In genomic region chr2:153493393-153493731, GRCm38 (mm10) we compare ENCODE assay signal across 10 mouse cellular contexts. TPM values are rescaled to one million over a fixed set of nuclear protein-coding genes. Genes with fewer than 3 reads are reported as not detected.
DNase-seq lines count a peak whose midpoint lies in the region; ATAC-seq lines count a peak whose summit lies in the region.
"Had no signal": no experiment of that assay in that cellular context is flagged by ENCODE, and none has a peak within 500 bp of the region (broad histone marks: within the 10 kb centered on the region; RNA-seq: fewer than 3 reads in every experiment).

No protein-coding gene starts in this region.

- no peaks in the 10 kb centered on the region for H3K9me3 ChIP-seq in lung, embryonic 15.5 days
- H3K9me3 ChIP-seq in embryonic facial prominence, embryonic 15.5 days (replicated peaks): no peaks in the 10 kb centered on the region
- no peaks in the 10 kb centered on the region for H3K9me3 ChIP-seq in limb, embryonic 12.5 days

- peak overlapping the region; percentile 98 for H3K4me2 ChIP-seq in lung, embryonic 15.5 days
- H3K4me2 ChIP-seq in embryonic facial prominence, embryonic 15.5 days (replicated peaks): peak overlapping the region; percentile 97
- H3K4me2 ChIP-seq in limb, embryonic 12.5 days: peak overlapping the region; percentile 100

- peaks cover 15% of the 10 kb centered on the region for H3K27me3 ChIP-seq in lung, embryonic 15.5 days
- peaks cover 11% of the 10 kb centered on the region for H3K27me3 ChIP-seq in embryonic facial prominence, embryonic 15.5 days
- H3K27me3 ChIP-seq in limb, embryonic 12.5 days: peaks cover 58% of the 10 kb centered on the region

- H3K9ac ChIP-seq in lung, embryonic 15.5 days: peak overlapping the region; percentile 59; the same call in 1 of the 2 replicates
- H3K9ac ChIP-seq in embryonic facial prominence, embryonic 15.5 days: no peak overlapping the region
- peak overlapping the region; percentile 62; the same call in 1 of the 2 replicates for H3K9ac ChIP-seq in limb, embryonic 12.5 days (replicated peaks)

- 33% methylated on average over 2 of the region's 2 CpGs for WGBS in lung, embryonic 15.5 days
- 19% methylated on average over 2 of the region's 2 CpGs for WGBS in embryonic facial prominence, embryonic 15.5 days
- 35% methylated on average over 2 of the region's 2 CpGs for WGBS in limb, embryonic 12.5 days

- peak overlapping the region; percentile 62 for H3K4me3 ChIP-seq in lung, embryonic 15.5 days
- H3K4me3 ChIP-seq in embryonic facial prominence, embryonic 15.5 days (replicated peaks): peak overlapping the region; percentile 55
- peak overlapping the region; percentile 63 for H3K4me3 ChIP-seq in limb, embryonic 12.5 days (replicated peaks)

- peak overlapping the region; percentile 42; the same call in 1 of the 2 replicates for H3K27ac ChIP-seq in lung, embryonic 15.5 days
- no peak overlapping the region; the same call in 1 of the 2 replicates for H3K27ac ChIP-seq in embryonic facial prominence, embryonic 15.5 days (replicated peaks)
- H3K27ac ChIP-seq in limb, embryonic 12.5 days: no peak overlapping the region

- no peak for DNase-seq in lung, postnatal 4 days
- DNase-seq in skeletal muscle tissue, adult 2 months (ENCODE audit: low read depth, low spot score): peak; percentile 17
- no peak for DNase-seq in ovary, postnatal 14 days (ENCODE audit: low spot score)
- DNase-seq in natural killer cell, adult 2 months (ENCODE audit: low spot score in 2 of 2): no peak
- no peak for DNase-seq in left cerebral cortex, postnatal 14 days (ENCODE audit: low spot score in 2 of 2)

- intact Hi-C loops in left cerebral cortex, postnatal 14 days (cut with DNase I): no loop called here

- ATAC-seq in lung, embryonic 15.5 days (ENCODE audit: borderline replicate concordance, extremely low read depth, low FRiP score, low TSS enrichment): no peak
- no peak for ATAC-seq in embryonic facial prominence, embryonic 15.5 days (ENCODE audit: insufficient number of reproducible peaks, low FRiP score, low TSS enrichment, low read depth)
- no peak for ATAC-seq in limb, embryonic 12.5 days (ENCODE audit: insufficient number of reproducible peaks, insufficient read depth, low FRiP score, low TSS enrichment, low read depth)

- no peaks in the 10 kb centered on the region for H3K36me3 ChIP-seq in lung, embryonic 15.5 days
- H3K36me3 ChIP-seq in embryonic facial prominence, embryonic 15.5 days: no peaks in the 10 kb centered on the region
- no peaks in the 10 kb centered on the region for H3K36me3 ChIP-seq in limb, embryonic 12.5 days

- H3K4me1 ChIP-seq in lung, embryonic 15.5 days: peaks cover 35% of the 10 kb centered on the region
- H3K4me1 ChIP-seq in embryonic facial prominence, embryonic 15.5 days: peaks cover 54% of the 10 kb centered on the region
- peaks cover 46% of the 10 kb centered on the region for H3K4me1 ChIP-seq in limb, embryonic 12.5 days (replicated peaks)

RNA-seq across cellular contexts. Expression of gene 4930404H24Rik, which starts 0.8 kb away (rescaled TPM):
- polyA plus RNA-seq in lung, embryonic 15.5 days (2015; fragmentation: Nextera tagmentation; extraction: Ambion mirVana): not detected in 2 replicates
- polyA plus RNA-seq in embryonic facial prominence, embryonic 15.5 days (2015; fragmentation: Nextera tagmentation; extraction: Ambion mirVana): not detected in 2 replicates
- polyA plus RNA-seq in limb, embryonic 12.5 days (2016; fragmentation: Nextera tagmentation; extraction: Ambion mirVana): not detected in 2 replicates
- 1 to 10 TPM in 1 of 2 experiments, not detected in 1; 1.4 TPM for total RNA-seq in left cerebral cortex, postnatal 14 days (2021)
- total RNA-seq: adrenal gland, postnatal 14 days; gastrocnemius, adult 8-10 months had no signal

RNA-seq across cellular contexts. Expression of gene Nol4l, which starts 36.4 kb away (rescaled TPM):
- 10.2 and 11.3 TPM in 2 replicates for polyA plus RNA-seq in lung, embryonic 15.5 days (2015; fragmentation: Nextera tagmentation; extraction: Ambion mirVana)
- 9.4 and 10.3 TPM in 2 replicates for polyA plus RNA-seq in embryonic facial prominence, embryonic 15.5 days (2015; fragmentation: Nextera tagmentation; extraction: Ambion mirVana)
- polyA plus RNA-seq in limb, embryonic 12.5 days (2016; fragmentation: Nextera tagmentation; extraction: Ambion mirVana): 12.5 and 12.6 TPM in 2 replicates
- total RNA-seq in left cerebral cortex, postnatal 14 days (2021): 10 to 100 TPM; 44.8 to 46.8 TPM
